Mouse (Mus musculus) Muller cell, postnatal 12 days (primary cell): ENCODE measurements around the gene Gm3029.
"Not testable (repeated sequence)": the region's sequence is repeated elsewhere in the genome, so short reads cannot be mapped to it uniquely, and the experiment has no call there.

Source experiments
- DNase-seq: peaks from one replicate; pipeline ENCODE4 v3.0.0-alpha.2; 2015; ENCODE audit errors: inconsistent ontology term

Gm3029 gene

GRCm38 (mm10) chr14:3931456-3931855 is at the start of gene Gm3029:
Gm3029 (plus strand) TSS chr14:3931756.
- not testable (repeated sequence) for DNase-seq

- not testable (repeated sequence) for DNase-seq
Measured at GRCm38 (mm10) chr14:3883872-3884271, 47.7 kb upstream of the Gm3029 start, which contains the start of gene Gm2916. Gm2916 (plus strand) TSS chr14:3884172.

- DNase-seq = not testable (repeated sequence)
Measured at GRCm38 (mm10) chr14:3963247-3963646, 31.7 kb downstream of the Gm3029 start, which contains the start of gene Gm3095. Gm3095 (plus strand) TSS chr14:3963547.
